Mouse (Mus musculus): Measurements from ENCODE around the gene Ssbp4. TPM values are rescaled to one million over a fixed set of nuclear protein-coding genes. Genes with fewer than 3 reads are reported as not detected.

The Ssbp4 gene
- polyA plus RNA-seq, 1 experiment from 2014 or later, result 32.5 TPM

DNA sequence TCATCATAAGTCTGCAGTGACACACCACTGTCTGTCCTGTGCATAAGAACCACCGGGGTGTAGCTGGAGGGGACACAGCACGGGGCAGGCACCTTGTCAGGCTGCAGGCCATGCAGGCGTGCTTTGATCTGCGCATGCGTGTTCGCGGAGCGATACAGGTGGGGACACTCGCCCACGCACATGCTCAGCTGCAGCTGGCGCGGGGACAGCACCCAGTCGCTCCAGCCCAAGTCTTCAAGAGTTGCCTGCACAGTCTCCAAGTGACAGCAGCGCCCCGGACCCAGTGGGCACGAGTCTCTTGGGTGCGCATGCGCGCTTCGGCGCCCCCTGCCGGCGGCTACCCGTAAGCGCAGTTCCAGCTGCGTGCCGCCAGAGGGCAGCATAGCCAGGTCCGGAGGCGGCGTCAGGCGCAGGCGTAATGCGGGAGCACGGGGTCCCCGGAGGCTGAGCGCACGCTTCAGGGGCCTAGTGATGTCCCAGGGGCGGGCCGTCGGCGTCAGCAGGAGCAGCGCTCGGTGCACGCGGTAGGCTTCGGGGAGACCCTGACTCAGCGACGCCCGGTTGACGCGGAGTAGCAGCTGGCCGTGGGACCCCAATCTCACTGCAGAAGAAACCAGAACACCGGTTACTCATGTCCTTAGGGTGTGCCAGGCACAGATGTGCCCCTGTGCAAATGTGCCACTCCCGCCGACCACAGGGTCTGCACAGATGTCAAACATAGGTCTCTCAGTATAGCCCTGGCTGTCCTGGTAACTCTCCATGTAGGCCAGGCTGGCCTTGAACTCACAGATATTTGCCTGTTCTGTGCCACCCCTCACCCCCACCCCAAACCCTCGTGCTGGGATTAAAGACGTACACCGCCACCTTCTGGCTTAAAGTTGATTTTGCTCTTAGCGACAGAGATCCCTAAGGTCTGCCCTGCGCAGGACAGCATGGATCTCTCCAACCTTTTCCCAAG lies 21.2 kb upstream of the Ssbp4 start:
- WGBS (ENCODE audit: insufficient replicate concordance), result 1% methylated on average over 60 of the region's 60 CpGs
- TF ChIP-seq CTCF (IDR thresholded peaks at IDR 0.05; ENCODE audit: low read depth) (peak; percentile 100), EP300 (IDR thresholded peaks at IDR 0.05; ENCODE audit: low read depth) (no peak)
- Histone ChIP-seq H3K4me2 (ENCODE audit: low read depth, low read length) (peak overlapping the region; percentile 81), H3K27me3 (ENCODE audit: insufficient read depth, low read length) (no peaks in the 10 kb centered on the region), H3K4me3 (ENCODE audit: low read depth, low read length) (peak overlapping the region; percentile 50), H3K4me1 (ENCODE audit: insufficient read depth) (peaks cover 33% of the 10 kb centered on the region), H3K36me3 (replicated peaks; ENCODE audit: insufficient read depth, low read length) (no peaks in the 10 kb centered on the region), H3K27ac (ENCODE audit: low read depth) (peak overlapping the region; percentile 73), H3K9ac (replicated peaks) (peak overlapping the region; percentile 60), H3K9me3 (ENCODE audit: low read length) (no peaks in the 10 kb centered on the region)
- peak; percentile 54 for ATAC-seq
- DNase-seq, result peak; percentile 92

GRCm38 (mm10) chr8:70628986-70629490 lies 20.4 kb upstream of the Ssbp4 start:
- no peaks in the 10 kb centered on the region for H3K36me3 ChIP-seq (replicated peaks; ENCODE audit: insufficient read depth, low read length)
- peak overlapping the region; percentile 81 for H3K4me2 ChIP-seq (ENCODE audit: low read depth, low read length)
- ATAC-seq (no peak), DNase-seq (peak; percentile 14)
- peaks cover 26% of the 10 kb centered on the region for H3K4me1 ChIP-seq (ENCODE audit: insufficient read depth)
- TF ChIP-seq EP300 (IDR thresholded peaks at IDR 0.05; ENCODE audit: low read depth) (no peak), CTCF (IDR thresholded peaks at IDR 0.05; ENCODE audit: low read depth) (no peak)
- H3K27ac ChIP-seq (ENCODE audit: low read depth), result 0 out of 2 replicates have a peak overlapping the region, but pooled peaks have one; percentile 73
- peak overlapping the region; percentile 50; the same call in 1 of the 2 replicates for H3K4me3 ChIP-seq (ENCODE audit: low read depth, low read length)
- 65% methylated on average over 7 of the region's 7 CpGs for WGBS (ENCODE audit: insufficient replicate concordance)
- H3K9me3 ChIP-seq (ENCODE audit: low read length), result no peaks in the 10 kb centered on the region
- peak overlapping the region; percentile 60 for H3K9ac ChIP-seq (replicated peaks)
- no peaks in the 10 kb centered on the region for H3K27me3 ChIP-seq (ENCODE audit: insufficient read depth, low read length)

- TF ChIP-seq CTCF (IDR thresholded peaks at IDR 0.05; ENCODE audit: low read depth), result no peak
- TF ChIP-seq EP300 (IDR thresholded peaks at IDR 0.05; ENCODE audit: low read depth), result no peak
- DNase-seq (no peak), ATAC-seq (no peak)
- no peak overlapping the region for H3K4me3 ChIP-seq (ENCODE audit: low read depth, low read length)
- 76% methylated on average over 5 of the region's 5 CpGs for WGBS (ENCODE audit: insufficient replicate concordance)
- H3K27ac ChIP-seq (ENCODE audit: low read depth), result no peak overlapping the region
- H3K9me3 ChIP-seq (ENCODE audit: low read length), result no peaks in the 10 kb centered on the region
- H3K9ac ChIP-seq (replicated peaks), result no peak overlapping the region
- H3K4me2 ChIP-seq (ENCODE audit: low read depth, low read length), result no peak overlapping the region
- H3K27me3 ChIP-seq (ENCODE audit: insufficient read depth, low read length), result no peaks in the 10 kb centered on the region
- H3K36me3 ChIP-seq (replicated peaks; ENCODE audit: insufficient read depth, low read length), result no peaks in the 10 kb centered on the region
- H3K4me1 ChIP-seq (ENCODE audit: insufficient read depth), result peaks cover 24% of the 10 kb centered on the region
These were observed 18.4 kb upstream of the Ssbp4 start for GRCm38 (mm10) chr8:70627041-70627440.

DNA sequence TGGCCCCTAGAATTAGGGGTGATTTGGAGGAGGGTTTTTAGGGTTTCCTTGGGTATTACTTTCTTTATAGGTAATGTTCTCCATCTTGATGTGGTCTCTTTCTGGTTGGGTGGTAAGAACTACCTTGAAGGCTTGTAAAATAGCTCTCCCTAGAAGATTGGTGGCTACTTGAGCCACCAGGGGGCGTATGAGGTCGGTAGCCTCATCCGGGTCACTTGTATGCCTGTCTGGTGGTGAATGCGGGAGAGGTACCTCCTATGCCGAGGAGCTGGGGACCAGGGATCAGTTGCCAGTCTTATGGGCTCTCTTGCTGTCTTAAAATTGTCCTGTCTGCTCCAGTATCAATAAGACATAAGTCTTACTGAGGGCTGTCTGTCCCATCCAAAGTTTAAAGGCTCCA lies 16.4 kb upstream of the Ssbp4 start:
- ATAC-seq, result no peak
- Histone ChIP-seq H3K4me3 (ENCODE audit: low read depth, low read length) (no peak overlapping the region), H3K4me2 (ENCODE audit: low read depth, low read length) (no peak overlapping the region), H3K27me3 (ENCODE audit: insufficient read depth, low read length) (no peaks in the 10 kb centered on the region), H3K9ac (replicated peaks) (no peak overlapping the region), H3K4me1 (ENCODE audit: insufficient read depth) (peaks cover 21% of the 10 kb centered on the region), H3K27ac (ENCODE audit: low read depth) (no peak overlapping the region), H3K36me3 (replicated peaks; ENCODE audit: insufficient read depth, low read length) (no peaks in the 10 kb centered on the region), H3K9me3 (ENCODE audit: low read length) (no peaks in the 10 kb centered on the region)
- DNase-seq, result peak; percentile 77
- WGBS (ENCODE audit: insufficient replicate concordance), result 37% methylated on average over 5 of the region's 5 CpGs
- TF ChIP-seq EP300 (IDR thresholded peaks at IDR 0.05; ENCODE audit: low read depth), result no peak
- peak; percentile 81 for TF ChIP-seq CTCF (IDR thresholded peaks at IDR 0.05; ENCODE audit: low read depth)

DNA sequence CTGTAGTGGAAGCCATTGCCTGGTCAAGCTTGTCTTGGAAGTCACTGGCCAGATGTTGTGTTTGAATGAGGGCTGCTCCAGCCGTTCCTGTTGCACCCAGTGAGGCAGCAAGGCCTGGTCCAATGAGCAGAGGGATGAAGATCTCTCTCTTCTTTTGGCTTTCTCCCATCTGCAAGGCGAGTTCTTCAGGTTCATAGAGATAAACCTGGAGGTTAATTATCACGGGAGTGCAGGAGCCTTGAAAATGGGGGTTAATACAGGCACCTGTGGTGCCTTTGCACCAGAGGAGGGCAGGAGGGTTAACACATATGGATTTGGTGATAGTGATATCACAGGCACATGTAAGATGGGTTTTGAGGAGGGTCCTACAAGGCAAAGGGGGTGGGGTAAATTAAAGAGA lies 13.5 kb upstream of the Ssbp4 start:
- Histone ChIP-seq H3K9ac (replicated peaks) (no peak overlapping the region), H3K27ac (ENCODE audit: low read depth) (peak overlapping the region; percentile 81), H3K4me3 (ENCODE audit: low read depth, low read length) (no peak overlapping the region), H3K36me3 (replicated peaks; ENCODE audit: insufficient read depth, low read length) (no peaks in the 10 kb centered on the region), H3K27me3 (ENCODE audit: insufficient read depth, low read length) (no peaks in the 10 kb centered on the region), H3K4me2 (ENCODE audit: low read depth, low read length) (peak overlapping the region; percentile 55; the same call in 1 of the 2 replicates), H3K4me1 (ENCODE audit: insufficient read depth) (peaks cover 31% of the 10 kb centered on the region), H3K9me3 (ENCODE audit: low read length) (no peaks in the 10 kb centered on the region)
- peak; percentile 26 for DNase-seq
- peak; percentile 51 for ATAC-seq
- WGBS (ENCODE audit: insufficient replicate concordance), result 37% methylated on average over 3 of the region's 3 CpGs
- peak; percentile 96 for TF ChIP-seq EP300 (IDR thresholded peaks at IDR 0.05; ENCODE audit: low read depth)
- TF ChIP-seq CTCF (IDR thresholded peaks at IDR 0.05; ENCODE audit: low read depth), result no peak

DNA sequence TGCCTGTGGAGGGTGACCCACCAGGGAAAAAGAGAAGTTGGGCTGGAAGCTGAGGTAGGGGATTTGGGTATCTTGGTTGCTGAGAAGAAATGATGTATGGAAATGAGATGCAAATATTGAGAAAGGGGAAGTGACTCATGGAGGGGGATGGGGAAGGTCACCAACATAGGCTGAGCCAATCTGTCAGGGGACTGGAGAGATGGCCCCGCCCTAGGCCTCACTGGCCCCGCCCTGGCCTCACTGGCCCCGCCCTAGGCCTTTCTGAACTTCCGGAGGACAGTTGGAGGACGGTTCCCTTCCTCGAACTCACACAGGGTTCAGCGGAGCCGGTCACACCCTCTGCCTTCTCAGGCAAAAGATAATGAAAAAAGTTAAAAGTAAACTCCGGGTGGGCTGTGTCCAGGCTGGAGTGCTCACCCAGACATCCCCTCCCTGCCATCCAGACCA lies 10.2 kb upstream of the Ssbp4 start:
- 14% methylated on average over 9 of the region's 9 CpGs for WGBS (ENCODE audit: insufficient replicate concordance)
- TF ChIP-seq EP300 (IDR thresholded peaks at IDR 0.05; ENCODE audit: low read depth) (no peak), CTCF (IDR thresholded peaks at IDR 0.05; ENCODE audit: low read depth) (no peak)
- H3K36me3 ChIP-seq (replicated peaks; ENCODE audit: insufficient read depth, low read length), result no peaks in the 10 kb centered on the region
- peaks cover 41% of the 10 kb centered on the region for H3K4me1 ChIP-seq (ENCODE audit: insufficient read depth)
- ATAC-seq (peak; percentile 85), DNase-seq (peak; percentile 94)
- H3K27ac ChIP-seq (ENCODE audit: low read depth), result peak overlapping the region; percentile 84
- peak overlapping the region; percentile 51 for H3K4me2 ChIP-seq (ENCODE audit: low read depth, low read length)
- no peaks in the 10 kb centered on the region for H3K9me3 ChIP-seq (ENCODE audit: low read length)
- H3K9ac ChIP-seq (replicated peaks), result peak overlapping the region; percentile 58
- H3K4me3 ChIP-seq (ENCODE audit: low read depth, low read length), result peak overlapping the region; percentile 30
- no peaks in the 10 kb centered on the region for H3K27me3 ChIP-seq (ENCODE audit: insufficient read depth, low read length)
